Mouse (Mus musculus) layer of hippocampus, postnatal 14 days (tissue): ENCODE measurements around the gene Wdr11. TPM values are rescaled to one million over a fixed set of nuclear protein-coding genes. Genes with fewer than 3 reads are reported as not detected.

Source experiments
- DNase-seq, 2 experiments: peaks; one replicate each; pipeline ENCODE4 v3.0.0; 2021 to 2022; ENCODE audit warnings: low spot score in 2 of 2, mixed read lengths in 1 of 2
- total RNA-seq, 2 experiments: library from RNA; stranded (reverse); gene quantifications; 2 replicates each; pipeline ENCODE4 v1.2.3; 2021

Wdr11 gene
- total RNA-seq, 2 experiments from 2014 or later: 42.6 to 48.1 TPM

DNA sequence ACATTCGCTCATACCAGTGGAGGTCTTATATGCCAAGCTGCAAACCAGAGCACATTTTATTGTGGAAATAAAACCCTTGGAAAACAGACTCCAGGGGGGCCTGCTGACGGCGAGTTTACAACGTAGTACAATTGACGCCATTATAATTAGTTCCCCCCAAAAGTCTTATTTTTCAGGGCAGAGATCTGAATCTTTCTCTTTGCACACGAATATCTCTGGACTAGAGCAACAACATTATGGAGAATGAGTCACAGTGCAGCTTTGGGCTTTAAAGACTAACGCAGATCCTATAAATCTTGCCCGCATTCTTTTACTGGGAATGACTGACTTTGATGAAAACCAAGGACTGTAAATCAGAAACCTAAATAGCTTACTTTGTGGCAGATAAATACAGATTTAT, 87.3 kb downstream of the Wdr11 start:
- DNase-seq: no peak

GRCm38 (mm10) chr7:129680534-129681210, 89.0 kb downstream of the Wdr11 start:
- no peak for DNase-seq

DNA sequence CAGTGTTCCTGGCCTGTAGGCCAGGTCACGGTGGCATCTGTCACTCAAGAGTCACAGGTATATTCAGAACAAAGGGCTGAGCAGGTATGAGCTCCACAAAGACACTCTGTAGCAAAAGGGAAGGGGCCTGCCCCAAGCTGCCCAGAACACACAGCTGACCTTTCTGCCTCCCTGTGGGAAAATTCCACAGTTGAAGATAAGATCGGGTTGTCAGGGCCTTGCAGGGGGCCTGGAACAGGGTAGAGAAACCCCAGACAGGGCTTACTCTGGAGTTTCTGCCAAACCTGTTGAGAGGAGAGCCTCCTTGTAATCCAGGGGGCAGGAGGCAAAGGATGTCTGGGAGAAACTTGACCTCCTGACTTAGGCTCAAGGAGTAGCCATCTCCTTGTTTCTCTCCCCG, 90.9 kb downstream of the Wdr11 start:
- no peak for DNase-seq

GRCm38 (mm10) chr7:129685326-129685725, 93.7 kb downstream of the Wdr11 start:
- no peak for DNase-seq
